Mouse (Mus musculus) right cerebral cortex, adult 2 months (tissue): ENCODE measurements around the gene Mbd3.
"Not testable (repeated sequence)": the region's sequence is repeated elsewhere in the genome, so short reads cannot be mapped to it uniquely, and the experiment has no call there.

Experiments used
- DNase-seq, 2 experiments: peaks; one replicate each; pipeline ENCODE4 v3.0.0; 2021 to 2022; ENCODE audit warnings: low spot score in 2 of 2

Gene Mbd3

GRCm38 (mm10) chr10:80369995-80370747 lies 29.2 kb downstream of the Mbd3 start:
- DNase-seq: peak; percentile 78

GRCm38 (mm10) chr10:80368392-80368791 lies 31.0 kb downstream of the Mbd3 start:
- DNase-seq: no peak

GRCm38 (mm10) chr10:80367954-80368353 lies 31.4 kb downstream of the Mbd3 start:
- no peak for DNase-seq

- no peak for DNase-seq
Observed at GRCm38 (mm10) chr10:80365736-80366135, 33.6 kb downstream of the Mbd3 start.

GRCm38 (mm10) chr10:80363734-80364133 lies 35.6 kb downstream of the Mbd3 start:
- no peak for DNase-seq

GRCm38 (mm10) chr10:80357994-80358639 lies 41.2 kb downstream of the Mbd3 start:
- DNase-seq: peak in 1 of 2 experiments; percentile 29

GRCm38 (mm10) chr10:80357336-80357735 lies 42.0 kb downstream of the Mbd3 start:
- peak; percentile 55 to 63 for DNase-seq

GRCm38 (mm10) chr10:80356737-80357136 lies 42.6 kb downstream of the Mbd3 start:
- DNase-seq: peak in 1 of 2 experiments; percentile 44

- DNase-seq: peak in 1 of 2 experiments; percentile 57
Observed at GRCm38 (mm10) chr10:80356001-80356682, 43.2 kb downstream of the Mbd3 start, which contains the start of gene Plk5. Gene Plk5 (plus strand): TSS chr10:80356459.

GRCm38 (mm10) chr10:80355431-80355830 lies 43.9 kb downstream of the Mbd3 start:
- DNase-seq: peak in 1 of 2 experiments; percentile 37

GRCm38 (mm10) chr10:80352727-80353126 lies 46.6 kb downstream of the Mbd3 start:
- no peak for DNase-seq

- no peak for DNase-seq
Observed at GRCm38 (mm10) chr10:80351896-80352295, 47.5 kb downstream of the Mbd3 start.

- peak; percentile 86 to 92 for DNase-seq
Observed at GRCm38 (mm10) chr10:80350292-80350691, 49.1 kb downstream of the Mbd3 start.

GRCm38 (mm10) chr10:80348981-80349380 lies 50.4 kb downstream of the Mbd3 start:
- no peak for DNase-seq

- DNase-seq: no peak
Observed at GRCm38 (mm10) chr10:80348244-80348781, 51.0 kb downstream of the Mbd3 start, which contains the start of gene Adamtsl5. Gene Adamtsl5 (minus strand): TSS chr10:80348412.

GRCm38 (mm10) chr10:80347514-80347967 lies 51.8 kb downstream of the Mbd3 start:
- no peak for DNase-seq

GRCm38 (mm10) chr10:80345929-80346328 lies 53.4 kb downstream of the Mbd3 start:
- DNase-seq: not testable (repeated sequence)

GRCm38 (mm10) chr10:80345122-80345521 lies 54.2 kb downstream of the Mbd3 start:
- DNase-seq: no peak

GRCm38 (mm10) chr10:80344131-80344661 lies 55.2 kb downstream of the Mbd3 start:
- peak in 1 of 2 experiments; percentile 55 for DNase-seq

- no peak for DNase-seq
Observed at GRCm38 (mm10) chr10:80343425-80343895, 55.9 kb downstream of the Mbd3 start.

- DNase-seq: peak in 1 of 2 experiments; percentile 50
Observed at GRCm38 (mm10) chr10:80342749-80343424, 56.5 kb downstream of the Mbd3 start.
